Comparison of ENCODE assay signal across 8 mouse cellular contexts in genomic region chr5:135148715-135149052, GRCm38 (mm10). TPM values are rescaled to one million over a fixed set of nuclear protein-coding genes. Genes with fewer than 3 reads are reported as not detected.
DNase-seq lines count a peak whose midpoint lies in the region; ATAC-seq and TF ChIP-seq lines count a peak whose summit lies in the region.

No protein-coding gene starts in this region.

- H3K4me3 ChIP-seq in kidney, embryonic 16.5 days (ENCODE audit: low read length): peak overlapping the region; percentile 86
- peak overlapping the region; percentile 62 for H3K4me3 ChIP-seq in cortical plate, adult 2 months (ENCODE audit: insufficient read depth, low read length)
- H3K4me3 ChIP-seq in hindbrain, embryonic 16.5 days (ENCODE audit: low read length): peak overlapping the region; percentile 74
- peak overlapping the region; percentile 81 for H3K4me3 ChIP-seq in midbrain, embryonic 16.5 days (ENCODE audit: low read depth, low read length)

- peak overlapping the region; percentile 75 for H3K4me2 ChIP-seq in kidney, embryonic 16.5 days (replicated peaks; ENCODE audit: low read depth, low read length)
- H3K4me2 ChIP-seq in hindbrain, embryonic 16.5 days (ENCODE audit: low read length): peak overlapping the region; percentile 83
- peak overlapping the region; percentile 89 for H3K4me2 ChIP-seq in midbrain, embryonic 16.5 days (ENCODE audit: low read length)

- DNase-seq in kidney, postnatal 25 days: no peak
- no peak for DNase-seq in embryo, embryonic 10 days (ENCODE audit: low spot score)
- no peak for DNase-seq in spleen, postnatal 36 days (ENCODE audit: low spot score in 2 of 2)
- no peak for DNase-seq in adrenal gland, adult 2 months

- H3K4me1 ChIP-seq in kidney, embryonic 16.5 days (ENCODE audit: insufficient read depth, low read length): peaks cover 9% of the 10 kb centered on the region
- no peaks in the 10 kb centered on the region; the same call in 1 of the 2 replicates for H3K4me1 ChIP-seq in cortical plate, adult 2 months (ENCODE audit: control insufficient read depth, insufficient read depth, low read length)
- peaks cover 6% of the 10 kb centered on the region for H3K4me1 ChIP-seq in hindbrain, embryonic 16.5 days (ENCODE audit: control insufficient read depth, insufficient read depth, low read depth, low read length)
- peaks cover 12% of the 10 kb centered on the region for H3K4me1 ChIP-seq in midbrain, embryonic 16.5 days (ENCODE audit: control insufficient read depth, insufficient read depth, low read length)

- no peaks in the 10 kb centered on the region for H3K27me3 ChIP-seq in kidney, embryonic 16.5 days (ENCODE audit: insufficient read depth, low read length)
- no peaks in the 10 kb centered on the region for H3K27me3 ChIP-seq in hindbrain, embryonic 16.5 days (replicated peaks; ENCODE audit: control insufficient read depth, insufficient read depth, low read length)
- H3K27me3 ChIP-seq in midbrain, embryonic 16.5 days (ENCODE audit: control insufficient read depth, insufficient read depth, low read depth, low read length): no peaks in the 10 kb centered on the region

- TF ChIP-seq POLR2A in cortical plate, adult 2 months (IDR thresholded peaks at IDR 0.05; ENCODE audit: extremely low read depth, insufficient read depth, low read length): no peak

- TF ChIP-seq CTCF in cortical plate, adult 2 months (IDR thresholded peaks at IDR 0.05; ENCODE audit: extremely low read depth, insufficient read depth, low read length): no peak

- ATAC-seq in kidney, embryonic 16.5 days (ENCODE audit: low FRiP score, low TSS enrichment): 0 out of 2 replicates have a peak, but pooled peaks have one; percentile 0
- ATAC-seq in hindbrain, embryonic 16.5 days: no peak
- no peak for ATAC-seq in midbrain, embryonic 16.5 days

- H3K27ac ChIP-seq in kidney, embryonic 16.5 days (ENCODE audit: low read length): peak overlapping the region; percentile 97
- H3K27ac ChIP-seq in cortical plate, adult 2 months (ENCODE audit: insufficient read depth, low read length): no peak overlapping the region
- peak overlapping the region; percentile 84 for H3K27ac ChIP-seq in hindbrain, embryonic 16.5 days (ENCODE audit: low read depth, low read length)
- H3K27ac ChIP-seq in midbrain, embryonic 16.5 days (ENCODE audit: low read length): peak overlapping the region; percentile 71

- 0% methylated on average over 13 of the region's 13 CpGs for WGBS in kidney, embryonic 16.5 days
- WGBS in hindbrain, embryonic 16.5 days: under 1% methylated on average over 13 of the region's 13 CpGs
- 1% methylated on average over 13 of the region's 13 CpGs for WGBS in midbrain, embryonic 16.5 days

- H3K9me3 ChIP-seq in kidney, embryonic 16.5 days (ENCODE audit: low read length): no peaks in the 10 kb centered on the region
- no peaks in the 10 kb centered on the region for H3K9me3 ChIP-seq in hindbrain, embryonic 16.5 days (ENCODE audit: control insufficient read depth, low read length)
- no peaks in the 10 kb centered on the region for H3K9me3 ChIP-seq in midbrain, embryonic 16.5 days (replicated peaks; ENCODE audit: control insufficient read depth, low read length, poor library complexity, severe bottlenecking)

- H3K9ac ChIP-seq in kidney, embryonic 16.5 days (replicated peaks; ENCODE audit: low read length): peak overlapping the region; percentile 80
- peak overlapping the region; percentile 79 for H3K9ac ChIP-seq in hindbrain, embryonic 16.5 days (ENCODE audit: low read depth, low read length)
- H3K9ac ChIP-seq in midbrain, embryonic 16.5 days (ENCODE audit: low read depth, low read length): peak overlapping the region; percentile 80

- peaks cover 6% of the 10 kb centered on the region for H3K36me3 ChIP-seq in kidney, embryonic 16.5 days (ENCODE audit: insufficient read depth, low read length)
- no peaks in the 10 kb centered on the region for H3K36me3 ChIP-seq in hindbrain, embryonic 16.5 days (ENCODE audit: control insufficient read depth, insufficient read depth, low read length)
- H3K36me3 ChIP-seq in midbrain, embryonic 16.5 days (ENCODE audit: control insufficient read depth, insufficient read depth, low read length): no peaks in the 10 kb centered on the region

RNA-seq across cellular contexts. Expression of gene Tbl2, which starts 0.8 kb away (rescaled TPM):
- 26.3 and 27.0 TPM in 2 replicates for polyA plus RNA-seq in kidney, embryonic 16.5 days (2015; fragmentation: Nextera tagmentation; extraction: Ambion mirVana)
- 11.7 and 11.9 TPM in 2 replicates for polyA plus RNA-seq in cortical plate, adult 2 months (2012; rRNA removed)
- polyA plus RNA-seq in hindbrain, embryonic 16.5 days (2015; fragmentation: Nextera tagmentation; extraction: Ambion mirVana): 15.0 and 17.2 TPM in 2 replicates
- polyA plus RNA-seq in midbrain, embryonic 16.5 days (2015; fragmentation: Nextera tagmentation; extraction: Ambion mirVana): 12.9 and 14.5 TPM in 2 replicates
- total RNA-seq in adrenal gland, adult 2 months (2021): 10 to 100 TPM; 22.7 to 35.9 TPM
- polyA plus RNA-seq in adrenal gland, adult 2 months (2012; rRNA removed): 8.7 and 9.2 TPM in 2 replicates

RNA-seq across cellular contexts. Expression of gene Bcl7b, which starts 19.4 kb away (rescaled TPM):
- 57.6 and 58.2 TPM in 2 replicates for polyA plus RNA-seq in kidney, embryonic 16.5 days (2015; fragmentation: Nextera tagmentation; extraction: Ambion mirVana)
- polyA plus RNA-seq in cortical plate, adult 2 months (2012; rRNA removed): 43.7 and 45.3 TPM in 2 replicates
- 35.9 and 37.9 TPM in 2 replicates for polyA plus RNA-seq in hindbrain, embryonic 16.5 days (2015; fragmentation: Nextera tagmentation; extraction: Ambion mirVana)
- 40.4 TPM in 2 replicates for polyA plus RNA-seq in midbrain, embryonic 16.5 days (2015; fragmentation: Nextera tagmentation; extraction: Ambion mirVana)
- total RNA-seq in adrenal gland, adult 2 months (2021): 10 to 100 TPM; 77.9 to 95.3 TPM
- 52.4 and 79.9 TPM in 2 replicates for polyA plus RNA-seq in adrenal gland, adult 2 months (2012; rRNA removed)

RNA-seq across cellular contexts. Expression of gene Baz1b, which starts 38.4 kb away (rescaled TPM):
- 33.4 and 35.1 TPM in 2 replicates for polyA plus RNA-seq in kidney, embryonic 16.5 days (2015; fragmentation: Nextera tagmentation; extraction: Ambion mirVana)
- 58.4 and 61.7 TPM in 2 replicates for polyA plus RNA-seq in cortical plate, adult 2 months (2012; rRNA removed)
- polyA plus RNA-seq in hindbrain, embryonic 16.5 days (2015; fragmentation: Nextera tagmentation; extraction: Ambion mirVana): 20.5 and 21.6 TPM in 2 replicates
- polyA plus RNA-seq in midbrain, embryonic 16.5 days (2015; fragmentation: Nextera tagmentation; extraction: Ambion mirVana): 19.5 and 26.8 TPM in 2 replicates
- 10 to 100 TPM; 70.8 to 78.3 TPM for total RNA-seq in adrenal gland, adult 2 months (2021)
- polyA plus RNA-seq in adrenal gland, adult 2 months (2012; rRNA removed): 26.8 and 30.8 TPM in 2 replicates

RNA-seq across cellular contexts. Expression of gene Mlxipl, which starts 59.0 kb away (rescaled TPM):
- polyA plus RNA-seq in kidney, embryonic 16.5 days (2015; fragmentation: Nextera tagmentation; extraction: Ambion mirVana): 8.3 and 8.5 TPM in 2 replicates
- 4.2 and 5.0 TPM in 2 replicates for polyA plus RNA-seq in cortical plate, adult 2 months (2012; rRNA removed)
- polyA plus RNA-seq in hindbrain, embryonic 16.5 days (2015; fragmentation: Nextera tagmentation; extraction: Ambion mirVana): 0.66 and 0.84 TPM in 2 replicates
- 0.87 and 1.0 TPM in 2 replicates for polyA plus RNA-seq in midbrain, embryonic 16.5 days (2015; fragmentation: Nextera tagmentation; extraction: Ambion mirVana)
- 10 to 100 TPM; 49.2 to 91.7 TPM for total RNA-seq in adrenal gland, adult 2 months (2021)
- polyA plus RNA-seq in adrenal gland, adult 2 months (2012; rRNA removed): 127 and 165 TPM in 2 replicates
